21 mouse cellular contexts compared by ENCODE assay signal in the genomic region with DNA sequence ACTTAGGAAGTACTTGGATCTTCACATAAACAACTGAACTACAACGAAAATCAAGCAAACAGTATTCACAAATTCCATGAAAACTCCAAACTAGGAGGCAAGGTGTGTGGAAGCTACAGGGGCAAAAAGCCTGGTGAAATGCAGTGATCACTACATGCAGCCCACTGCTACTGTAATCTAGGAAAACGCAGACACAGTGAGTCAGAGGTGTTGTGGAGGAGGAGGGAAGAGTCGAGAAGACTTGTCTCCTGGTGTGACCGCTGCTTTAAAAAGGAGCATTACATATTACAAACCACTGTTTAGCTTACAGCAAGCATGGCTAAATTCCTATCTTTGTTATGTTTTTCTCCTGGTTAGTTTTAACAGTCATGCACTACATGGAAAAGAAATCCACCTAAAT.
"Had no signal": no experiment of that assay in that cellular context is flagged by ENCODE, and none has a peak within 500 bp of the region (broad histone marks: within the 10 kb centered on the region; RNA-seq: fewer than 3 reads in every experiment).

No protein-coding gene starts in this region.

- H3K27ac ChIP-seq: heart, adult 2 months; heart, embryonic 13.5 days; heart, embryonic 15.5 days; hindbrain, embryonic 14.5 days; intestine, embryonic 15.5 days; layer of hippocampus, adult 2 months; limb, embryonic 10.5 days; limb, embryonic 12.5 days; liver, embryonic 13.5 days had no signal

- H3K4me3 ChIP-seq: heart, adult 2 months; heart, embryonic 13.5 days; heart, embryonic 15.5 days; intestine, embryonic 15.5 days; layer of hippocampus, adult 2 months; limb, embryonic 10.5 days; limb, embryonic 12.5 days; liver, embryonic 13.5 days had no signal

- DNase-seq: forebrain, postnatal 0 days; gastrocnemius, postnatal 14 days; gastrocnemius, postnatal 36 days; heart, adult 11 months; heart, adult 2 months; heart, postnatal 14 days; heart, postnatal 36 days; kidney, adult 18-20 months; kidney, adult 8-10 months; kidney, postnatal 10 days; kidney, postnatal 25 days; kidney, postnatal 4 days; liver; liver, embryonic 13.5 days had no signal
